Mouse (Mus musculus) spleen, adult 2 months (tissue): Measurements from ENCODE around the gene Npb. TPM values are rescaled to one million over a fixed set of nuclear protein-coding genes. Genes with fewer than 3 reads are reported as not detected.

Experiments
- DNase-seq, 2 experiments: peaks; one replicate each; pipeline versions ENCODE4 v3.0.0 to v3.0.0-alpha.2; 2012 to 2021; ENCODE audit warnings: low spot score in 2 of 2, low read depth in 1 of 2
- H3K27ac ChIP-seq: fragments of 200-500 bp; 2 replicates; pipeline ENCODE4 v1.5.1; 2012; ENCODE audit warnings: low read length, inconsistent platforms; ENCODE audit not compliant: insufficient read depth
- H3K27me3 ChIP-seq: fragments of 200-500 bp; 2 replicates; pipeline ENCODE4 v1.6.1; 2012; ENCODE audit warnings: mild to moderate bottlenecking, moderate library complexity, low read length, inconsistent platforms; ENCODE audit not compliant: control insufficient read depth, insufficient read depth
- H3K36me3 ChIP-seq: fragments of 200-500 bp; 2 replicates; pipeline ENCODE4 v1.6.1; 2012; ENCODE audit warnings: mild to moderate bottlenecking, low read length, inconsistent platforms; ENCODE audit not compliant: control insufficient read depth, insufficient read depth
- H3K4me1 ChIP-seq: fragments of 200-500 bp; 2 replicates; pipeline ENCODE4 v1.6.1; 2011; ENCODE audit warnings: inconsistent platforms; ENCODE audit not compliant: control insufficient read depth, insufficient read depth, insufficient read length
- H3K4me3 ChIP-seq: fragments of 200-500 bp; 2 replicates; pipeline ENCODE4 v1.5.1; 2011; ENCODE audit warnings: mild to moderate bottlenecking, inconsistent platforms; ENCODE audit not compliant: insufficient read depth, insufficient read length; ENCODE audit errors: extremely low read depth
- CTCF ChIP-seq: fragments of 200-500 bp; IDR thresholded peaks from 2 replicates; pipeline ENCODE4 v1.5.1; 2011; ENCODE audit warnings: mild to moderate bottlenecking, inconsistent platforms; ENCODE audit not compliant: insufficient read depth, insufficient read length, insufficient replicate concordance; ENCODE audit errors: extremely low read depth
- POLR2A ChIP-seq: fragments of 200-500 bp; IDR thresholded peaks from 2 replicates; pipeline ENCODE4 v1.6.1; 2011; ENCODE audit warnings: low read depth, low read length, inconsistent platforms
- WGBS: fragments of 180-500 bp; shearing (Covaris S2); methylation state at CpG from one replicate; pipeline ENCODE4 v1.1.7; 2018; 5-methylcytosine and 5-hydroxymethylcytosine counted together
- polyA plus RNA-seq: library from polyadenylated mRNA; depleted of rRNA; stranded (reverse); fragments of >200 nt; gene quantifications from 2 replicates; pipeline ENCODE4 v1.2.3, GENCODE M21; 2012

Npb gene
- polyA plus RNA-seq, 1 experiment, result 4.4 TPM

DNA sequence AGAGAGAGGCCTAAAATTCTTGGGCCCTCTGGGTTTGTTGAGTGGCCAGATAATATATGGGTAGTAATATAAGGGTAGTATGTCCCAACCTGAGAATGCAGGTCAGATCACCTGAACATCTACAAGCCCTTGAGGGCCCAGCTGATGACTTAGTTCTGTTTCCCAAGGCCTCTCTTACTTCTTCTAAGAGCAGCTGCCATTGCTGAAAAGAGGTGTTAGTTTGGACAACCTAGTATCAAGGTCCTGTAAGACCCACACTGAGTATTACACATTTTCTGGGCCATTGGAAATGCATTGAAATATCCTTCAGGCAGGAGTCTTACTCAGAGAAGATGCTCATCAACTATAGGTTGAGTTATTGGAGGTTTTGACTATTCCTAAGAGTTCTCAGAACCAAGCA lies 32.3 kb upstream of the Npb start:
- H3K4me1 ChIP-seq, result peaks cover 21% of the 10 kb centered on the region; the same call in 1 of the 2 replicates
- no peak overlapping the region for H3K4me3 ChIP-seq
- H3K27ac ChIP-seq, result no peak overlapping the region
- no peaks in the 10 kb centered on the region for H3K27me3 ChIP-seq
- DNase-seq, result no peak
- TF ChIP-seq CTCF (no peak), POLR2A (no peak)
- H3K36me3 ChIP-seq, result peaks cover 24% of the 10 kb centered on the region

DNA sequence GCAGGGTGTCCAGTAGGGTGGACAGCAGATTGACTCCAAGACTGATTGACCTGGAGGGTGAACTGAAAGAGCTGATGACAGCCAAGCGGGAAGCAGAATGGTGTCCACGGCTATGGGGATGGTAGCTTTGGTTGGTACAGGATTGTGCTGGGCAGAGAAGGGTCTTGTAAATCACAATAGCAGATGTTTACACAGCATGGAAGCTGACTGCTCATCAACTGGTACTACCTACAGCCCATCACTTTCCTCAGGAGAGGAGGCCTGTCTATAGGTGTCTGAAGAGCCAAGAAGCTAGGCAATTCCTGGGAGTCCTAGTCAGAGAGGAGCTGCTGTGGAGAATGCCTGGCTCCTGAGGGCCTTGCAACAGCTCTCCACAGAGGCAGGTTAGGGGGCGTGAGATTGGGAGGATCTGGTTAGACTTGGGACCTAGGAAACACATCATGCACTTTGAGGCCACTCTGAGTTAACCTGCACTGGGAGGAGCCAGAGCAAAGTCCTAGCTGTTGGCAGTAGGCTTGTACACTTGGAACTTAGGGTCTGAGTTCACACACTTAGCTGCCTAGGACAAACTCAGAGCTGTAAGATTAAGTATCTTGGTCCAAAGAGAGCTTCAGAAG lies 31.8 kb upstream of the Npb start:
- Histone ChIP-seq H3K4me1 (peaks cover 18% of the 10 kb centered on the region; the same call in 1 of the 2 replicates), H3K4me3 (no peak overlapping the region), H3K27ac (no peak overlapping the region), H3K36me3 (peaks cover 20% of the 10 kb centered on the region), H3K27me3 (no peaks in the 10 kb centered on the region)
- WGBS, result 90% methylated on average over 3 of the region's 3 CpGs
- no peak for DNase-seq
- TF ChIP-seq CTCF (no peak), POLR2A (no peak)

DNA sequence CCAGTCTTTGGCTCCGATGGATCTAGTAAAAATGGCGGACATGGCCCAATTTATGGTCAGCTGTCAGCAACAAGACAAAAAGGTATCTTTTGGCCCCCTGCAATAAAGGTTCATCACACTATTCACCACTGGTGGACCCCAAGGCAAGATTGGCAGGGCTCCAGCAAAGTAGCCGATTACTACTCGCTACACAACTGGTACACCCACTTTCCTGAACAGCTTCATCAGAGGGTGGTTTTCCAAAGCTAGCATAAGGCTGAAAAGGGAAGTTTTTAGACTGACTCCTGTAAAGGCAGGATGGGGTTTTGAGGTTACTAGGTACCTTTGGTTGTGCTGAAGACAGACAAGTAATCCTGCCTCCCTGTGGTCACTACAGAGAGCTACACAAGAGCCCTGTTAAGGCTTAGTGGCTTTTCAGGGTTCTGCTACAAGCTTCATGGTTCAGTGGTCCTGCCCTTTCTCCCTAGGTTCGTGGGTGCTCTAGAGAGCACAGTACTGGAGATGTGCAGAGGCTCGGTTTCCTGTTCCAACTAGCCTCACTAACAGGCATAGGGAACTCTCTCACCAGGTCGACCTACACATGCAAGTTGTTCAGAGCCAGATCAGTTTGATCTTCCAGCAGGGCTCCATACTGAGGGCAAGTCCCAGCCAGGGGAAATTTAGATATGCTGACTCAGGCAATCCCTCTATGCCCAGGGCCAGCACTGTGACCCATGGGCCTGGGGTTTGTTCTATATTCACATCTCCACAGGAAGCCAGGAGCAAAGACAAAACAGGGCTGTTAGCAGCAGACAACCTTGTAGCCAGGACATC lies 30.9 kb upstream of the Npb start:
- WGBS, result 65% methylated on average over 7 of the region's 7 CpGs

DNA sequence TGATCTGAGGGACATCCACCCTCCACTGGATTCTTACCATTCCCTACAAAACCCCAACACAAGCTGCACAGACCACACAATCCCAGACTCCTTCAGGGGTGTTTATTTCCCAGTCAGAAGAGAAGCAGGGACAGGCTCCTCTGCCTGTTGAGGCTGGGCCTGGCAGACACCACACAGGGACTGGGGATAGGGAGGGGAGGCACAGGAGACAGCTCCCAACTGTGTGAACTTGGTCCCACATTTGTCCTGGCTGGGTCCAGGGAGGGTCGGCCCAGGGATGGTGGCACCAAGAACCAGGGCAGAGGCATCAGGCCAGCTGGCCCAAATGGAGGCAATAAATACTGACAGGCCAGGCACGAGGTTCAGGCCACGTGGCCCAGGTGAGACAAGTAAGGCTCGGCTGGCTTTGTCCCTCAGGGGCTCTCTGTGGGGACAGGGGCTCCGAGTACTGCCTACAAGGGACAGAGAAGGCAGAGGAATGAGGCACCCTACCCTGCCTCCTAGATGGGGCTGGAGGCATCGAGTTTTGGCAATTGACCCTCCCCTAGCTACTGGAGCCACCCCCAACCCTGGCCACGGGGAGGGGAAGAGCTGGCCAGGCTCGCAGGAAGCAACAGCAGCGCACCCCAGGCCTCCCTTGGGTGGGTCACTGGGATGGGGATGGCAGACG lies 30.1 kb upstream of the Npb start:
- H3K36me3 ChIP-seq, result peaks cover 20% of the 10 kb centered on the region
- no peaks in the 10 kb centered on the region for H3K27me3 ChIP-seq
- peaks cover 17% of the 10 kb centered on the region; the same call in 1 of the 2 replicates for H3K4me1 ChIP-seq
- no peak overlapping the region for H3K4me3 ChIP-seq
- no peak for TF ChIP-seq CTCF
- TF ChIP-seq POLR2A, result no peak
- WGBS, result 82% methylated on average over 10 of the region's 10 CpGs
- no peak for DNase-seq
- H3K27ac ChIP-seq, result no peak overlapping the region

More for the DNA sequence above, 30.9 kb upstream of the Npb start:
- no peak for TF ChIP-seq CTCF
- no peak for TF ChIP-seq POLR2A
- Histone ChIP-seq H3K4me1 (peaks cover 15% of the 10 kb centered on the region; the same call in 1 of the 2 replicates), H3K27me3 (no peaks in the 10 kb centered on the region), H3K27ac (no peak overlapping the region), H3K4me3 (no peak overlapping the region), H3K36me3 (peaks cover 20% of the 10 kb centered on the region)
- peak in 1 of 2 experiments; percentile 39 for DNase-seq

DNA sequence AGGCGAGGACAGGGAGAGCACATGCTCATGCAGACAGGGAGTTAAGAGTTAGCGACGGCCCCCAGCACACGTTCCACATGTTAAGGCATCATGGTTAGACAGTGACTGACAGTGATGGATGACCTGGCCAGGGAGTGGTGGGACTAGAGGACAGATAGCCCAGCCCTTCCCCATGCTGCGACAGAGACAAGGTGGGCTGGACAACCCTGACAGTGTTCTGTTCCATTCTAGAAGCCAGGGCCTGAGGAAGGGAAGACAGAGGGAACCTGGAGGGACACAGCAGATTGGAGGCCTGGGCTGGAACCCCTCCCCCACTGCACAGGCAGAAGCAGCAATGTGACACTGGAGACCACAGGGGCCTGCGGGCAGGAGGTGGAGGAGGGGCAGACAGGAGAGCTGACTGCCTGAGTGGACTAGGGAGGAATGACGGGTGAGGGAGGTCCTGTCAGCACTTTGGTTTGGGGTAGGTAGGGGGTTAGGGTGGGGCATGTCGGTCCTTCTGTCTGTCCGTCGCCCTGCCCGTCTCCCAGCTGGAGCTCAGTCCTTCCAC lies 29.5 kb upstream of the Npb start:
- peaks cover 17% of the 10 kb centered on the region; the same call in 1 of the 2 replicates for H3K4me1 ChIP-seq
- H3K27ac ChIP-seq, result no peak overlapping the region
- H3K4me3 ChIP-seq, result no peak overlapping the region
- 93% methylated on average over 11 of the region's 11 CpGs for WGBS
- H3K36me3 ChIP-seq, result peaks cover 20% of the 10 kb centered on the region
- TF ChIP-seq POLR2A (no peak), CTCF (no peak)
- no peaks in the 10 kb centered on the region for H3K27me3 ChIP-seq
- peak in 1 of 2 experiments; percentile 23 for DNase-seq

DNA sequence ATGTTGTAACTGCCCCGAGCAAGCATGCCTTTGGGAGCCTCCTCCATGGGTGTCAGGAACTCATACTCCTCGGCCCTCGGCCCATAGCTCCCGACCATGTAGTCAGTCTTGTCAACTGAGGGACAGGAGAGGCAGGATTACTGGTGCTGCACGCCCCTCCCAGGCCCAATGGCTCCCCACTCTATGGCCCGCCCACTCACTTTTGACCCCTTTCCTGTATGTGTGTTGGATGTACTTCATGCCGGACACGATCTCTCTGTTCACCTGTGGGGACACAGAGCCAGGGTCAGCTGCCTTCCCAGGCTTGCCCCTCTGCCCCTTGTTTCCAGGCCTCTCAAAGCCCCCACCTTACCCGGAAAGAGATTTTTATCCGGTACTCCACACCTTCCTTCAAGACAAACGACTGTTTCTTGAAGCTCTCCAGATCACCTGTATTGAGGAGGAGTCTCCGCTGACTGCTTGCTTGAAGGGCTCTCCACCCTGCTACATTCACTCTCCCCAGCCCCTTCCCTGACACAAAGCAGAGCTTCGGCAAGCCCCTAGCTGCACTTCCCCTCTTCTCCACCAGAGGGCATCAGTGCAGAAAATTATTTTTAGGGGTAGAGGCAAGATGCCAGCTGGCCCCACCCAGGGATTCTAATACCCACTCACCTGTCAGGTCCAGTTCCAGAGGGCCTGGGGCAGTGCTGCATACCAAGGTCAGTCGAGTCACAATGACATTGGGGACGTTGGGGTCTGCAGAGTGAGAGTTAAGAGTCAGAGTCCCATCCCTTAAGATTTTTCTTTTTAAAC lies 28.8 kb upstream of the Npb start:
- Histone ChIP-seq H3K27ac (peak overlapping the region; percentile 94; the same call in 1 of the 2 replicates), H3K4me3 (peak overlapping the region; percentile 27; the same call in 1 of the 2 replicates), H3K36me3 (peaks cover 20% of the 10 kb centered on the region), H3K4me1 (peaks cover 17% of the 10 kb centered on the region; the same call in 1 of the 2 replicates), H3K27me3 (no peaks in the 10 kb centered on the region)
- TF ChIP-seq CTCF (peak; percentile 75; the same call in 1 of the 2 replicates), POLR2A (no peak)
- peak; percentile 58 to 73 for DNase-seq
- WGBS, result 65% methylated on average over 15 of the region's 15 CpGs
